Mouse (Mus musculus) limb, embryonic 10.5 days (tissue): ENCODE measurements around the gene Tm7sf2. TPM values are rescaled to one million over a fixed set of nuclear protein-coding genes. Genes with fewer than 3 reads are reported as not detected.

Experiments used
- DNase-seq: peaks from one replicate; pipeline ENCODE4 v3.0.0-alpha.2; 2017; ENCODE audit warnings: low spot score
- H3K27ac ChIP-seq: fragments of 300-500 bp; sonication (generic); 2 replicates; pipeline ENCODE4 v1.5.1; 2016; ENCODE audit warnings: mild to moderate bottlenecking
- H3K27me3 ChIP-seq: fragments of 300-500 bp; sonication (generic); 2 replicates; pipeline ENCODE4 v1.6.1; 2016; ENCODE audit warnings: low read depth, mild to moderate bottlenecking; ENCODE audit not compliant: poor library complexity, severe bottlenecking
- H3K36me3 ChIP-seq: fragments of 300-500 bp; sonication (generic); 2 replicates; pipeline ENCODE4 v1.6.1; 2016; ENCODE audit warnings: mild to moderate bottlenecking, moderate library complexity
- H3K4me1 ChIP-seq: fragments of 300-500 bp; sonication (generic); 2 replicates; pipeline ENCODE4 v1.6.1; 2016
- H3K4me3 ChIP-seq: fragments of 300-500 bp; sonication (generic); 2 replicates; pipeline ENCODE4 v1.5.1; 2016; ENCODE audit warnings: mild to moderate bottlenecking, moderate library complexity
- H3K9me3 ChIP-seq: fragments of 300-500 bp; sonication (generic); replicated peaks from 2 replicates; pipeline ENCODE4 v1.6.1; 2016; ENCODE audit warnings: mild to moderate bottlenecking
- WGBS: fragments of 180-500 bp; shearing (Covaris S2); methylation state at CpG from one replicate; pipeline ENCODE4 v1.1.7; 2016; 5-methylcytosine and 5-hydroxymethylcytosine counted together
- microRNA-seq: library from miRNA; unstranded; fragments of <30 nt; microRNA quantifications from one replicate; pipeline ENCODE4, GENCODE M21; 2017
- polyA plus RNA-seq: library from polyadenylated mRNA; unstranded; fragments of >200 nt; fragmentation: Nextera tagmentation; extraction: Ambion mirVana; gene quantifications from 2 replicates; pipeline ENCODE4 v1.2.1, GENCODE M21; 2016

Gene Tm7sf2
- polyA plus RNA-seq, 1 experiment from 2014 or later, result 28.8 TPM

DNA sequence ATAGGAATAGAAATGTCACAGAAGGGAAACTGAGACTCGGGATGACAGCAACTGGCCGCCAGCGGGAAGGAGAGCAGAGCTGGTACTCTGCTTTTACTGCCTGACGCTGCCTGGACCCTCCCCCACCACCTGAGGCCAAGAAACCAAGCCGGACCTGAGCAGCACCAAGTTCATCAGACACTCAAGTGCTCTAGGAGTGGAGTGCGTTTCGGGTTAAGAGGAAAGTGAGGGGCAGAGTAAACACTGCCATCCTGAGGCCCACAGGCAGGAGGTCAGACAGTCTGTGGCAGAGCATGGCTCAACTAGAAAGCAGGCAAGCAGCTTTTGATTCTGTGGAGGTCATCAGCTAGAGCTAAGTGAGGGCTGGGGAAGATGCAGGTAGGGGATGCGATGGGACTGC lies 45.1 kb downstream of the Tm7sf2 start:
- Histone ChIP-seq H3K4me3 (no peak overlapping the region), H3K36me3 (no peaks in the 10 kb centered on the region), H3K9me3 (no peaks in the 10 kb centered on the region), H3K27ac (no peak overlapping the region), H3K27me3 (no peaks in the 10 kb centered on the region), H3K4me1 (no peaks in the 10 kb centered on the region)
- no peak for DNase-seq
- WGBS, result 65% methylated on average over 8 of the region's 8 CpGs

DNA sequence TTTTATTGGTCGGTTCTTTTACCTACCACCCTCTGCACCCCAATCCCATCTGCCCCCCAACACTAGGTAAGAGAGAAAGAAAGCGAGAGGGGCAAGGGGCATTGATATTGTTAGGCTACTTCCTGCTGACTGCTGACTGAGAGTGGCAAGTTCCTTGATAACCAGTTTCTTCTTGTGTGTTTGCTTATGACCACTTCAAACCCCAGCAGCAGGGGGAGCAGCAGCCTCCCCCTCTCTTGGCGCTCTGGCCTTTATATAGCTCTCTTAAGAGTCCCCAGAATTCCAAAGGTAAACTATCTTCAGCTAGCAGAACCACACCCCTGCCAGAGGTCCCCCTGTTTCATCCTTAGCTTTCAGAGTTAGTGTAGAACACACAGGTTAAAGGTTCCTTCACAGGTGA lies 47.9 kb downstream of the Tm7sf2 start:
- WGBS, result 60% methylated on average over 3 of the region's 3 CpGs
- no peaks in the 10 kb centered on the region for H3K36me3 ChIP-seq
- peaks cover 12% of the 10 kb centered on the region for H3K4me1 ChIP-seq
- H3K4me3 ChIP-seq, result no peak overlapping the region
- DNase-seq, result no peak
- H3K9me3 ChIP-seq, result no peaks in the 10 kb centered on the region
- peaks cover 27% of the 10 kb centered on the region for H3K27me3 ChIP-seq
- H3K27ac ChIP-seq, result no peak overlapping the region

DNA sequence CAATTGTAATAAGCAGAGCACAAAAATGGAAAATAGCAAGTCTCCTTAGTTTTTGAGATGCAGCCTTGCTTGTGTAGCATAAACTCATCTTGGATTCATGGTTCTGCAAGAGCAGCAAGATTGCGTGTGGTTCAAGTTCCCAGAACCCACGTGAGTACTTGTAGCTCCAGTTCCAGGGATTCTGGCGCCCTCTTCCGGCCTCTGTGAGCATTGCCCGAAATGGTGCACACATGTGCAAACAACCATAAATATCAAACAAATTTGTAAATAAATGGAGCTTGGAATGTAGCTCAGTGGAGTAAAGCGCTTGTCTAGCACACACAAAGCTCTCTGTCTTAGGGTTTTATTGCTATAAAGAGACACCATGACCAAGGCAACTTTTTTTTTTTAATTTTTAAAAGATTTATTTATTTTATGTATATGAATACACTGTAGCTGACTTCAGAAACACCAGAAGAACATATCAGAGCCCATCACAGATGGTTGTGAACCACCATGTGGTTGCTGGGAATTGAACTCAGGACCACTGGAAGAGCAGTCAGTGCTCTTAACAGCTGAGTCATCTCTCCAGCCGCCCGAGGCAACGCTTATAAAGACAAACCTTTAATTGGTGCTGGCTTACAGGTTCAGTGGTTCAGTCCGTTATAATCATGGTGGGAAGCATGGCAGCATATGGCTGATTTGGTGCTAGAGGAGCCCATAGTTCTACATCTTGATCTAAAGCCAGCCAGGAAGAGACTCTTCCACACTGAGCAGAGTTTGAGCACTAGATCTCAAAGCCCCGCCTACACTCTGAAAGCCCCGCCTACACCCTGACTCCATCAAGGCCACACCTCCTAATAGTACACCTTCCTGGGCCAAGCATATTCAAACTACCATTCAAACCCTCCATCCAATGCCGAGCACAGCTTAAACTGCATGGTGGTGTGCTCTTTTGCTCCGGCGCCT lies 49.8 kb downstream of the Tm7sf2 start:
- WGBS, result 32% methylated on average over 15 of the region's 15 CpGs
- Histone ChIP-seq H3K27me3 (peaks cover 46% of the 10 kb centered on the region), H3K9me3 (no peaks in the 10 kb centered on the region), H3K27ac (no peak overlapping the region), H3K36me3 (no peaks in the 10 kb centered on the region), H3K4me3 (no peak overlapping the region), H3K4me1 (peaks cover 21% of the 10 kb centered on the region)
- DNase-seq, result peak; percentile 88

DNA sequence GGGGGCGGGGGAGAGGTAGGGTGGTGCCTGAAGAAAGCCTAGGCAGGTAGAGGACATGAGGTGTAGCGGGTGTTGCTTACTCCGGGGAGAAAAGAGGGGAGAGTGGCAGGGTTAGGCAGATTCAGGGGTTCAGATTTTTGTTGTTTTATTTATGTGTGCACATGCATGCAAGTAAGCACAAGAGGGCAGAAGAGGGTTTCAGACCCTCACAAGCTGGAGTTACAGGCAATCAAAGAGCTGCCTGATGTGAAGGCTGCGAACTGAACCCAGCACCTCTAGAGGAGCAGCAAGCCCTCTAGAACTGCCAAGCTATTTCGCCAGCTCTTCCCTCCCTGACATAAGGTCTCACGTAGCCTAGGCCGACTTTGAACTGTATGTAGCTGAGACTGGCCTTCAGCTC lies 51.6 kb downstream of the Tm7sf2 start:
- Histone ChIP-seq H3K4me3 (no peak overlapping the region; the same call in 1 of the 2 replicates), H3K4me1 (peaks cover 21% of the 10 kb centered on the region), H3K27ac (no peak overlapping the region), H3K36me3 (no peaks in the 10 kb centered on the region), H3K9me3 (no peaks in the 10 kb centered on the region), H3K27me3 (peaks cover 49% of the 10 kb centered on the region)
- WGBS, result 37% methylated on average over 7 of the region's 7 CpGs
- no peak for DNase-seq

DNA sequence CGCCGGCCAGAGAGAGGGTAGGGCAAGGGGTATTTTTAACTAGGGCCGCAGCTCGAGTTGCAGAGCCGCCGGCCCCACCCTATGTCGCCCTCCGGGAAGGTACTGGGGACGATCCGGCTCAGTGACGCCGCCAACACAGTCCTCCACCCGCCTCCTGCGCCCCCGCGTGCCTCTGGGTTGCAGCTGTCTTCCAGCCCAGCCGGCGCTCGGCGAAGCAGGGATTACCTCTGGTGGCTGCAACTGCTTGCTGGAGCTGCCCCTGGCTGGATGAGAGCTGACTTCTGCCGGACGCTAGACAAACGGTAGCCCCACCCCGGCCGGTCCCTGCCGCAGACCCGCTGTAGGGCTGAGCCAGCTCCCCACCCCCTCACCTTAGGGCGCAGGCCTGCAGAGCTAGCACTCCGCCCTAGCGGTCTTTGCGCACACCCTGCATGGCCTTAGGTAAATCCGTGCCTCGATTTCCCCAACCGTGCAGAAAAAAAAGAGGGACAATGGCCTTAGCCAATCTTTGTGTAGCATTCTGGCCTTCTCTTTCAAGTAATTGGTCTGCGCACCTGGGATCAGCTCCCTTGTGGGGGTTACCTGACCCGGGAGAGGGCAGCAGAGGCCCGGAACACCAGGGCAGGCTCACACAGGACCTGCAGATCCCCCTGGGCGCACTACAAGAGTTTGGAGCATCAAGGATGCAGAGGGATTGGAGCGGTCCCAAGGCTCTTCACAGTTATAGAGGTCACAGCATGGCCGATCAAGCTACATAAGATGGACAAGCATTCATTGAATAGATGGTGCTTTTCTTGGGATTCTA lies 52.5 kb downstream of the Tm7sf2 start, which contains the start of gene Capn1:
Gene Capn1 (minus strand): TSS at position 387 of the 805 bp plus-strand sequence.
- H3K36me3 ChIP-seq, result no peaks in the 10 kb centered on the region
- peak; percentile 83 for DNase-seq
- H3K4me1 ChIP-seq, result peaks cover 21% of the 10 kb centered on the region
- peaks cover 49% of the 10 kb centered on the region for H3K27me3 ChIP-seq
- H3K27ac ChIP-seq, result peak within 1 kb of the TSS; percentile 80
- WGBS, result 3% methylated on average over 40 of the region's 40 CpGs
- peak within 1 kb of the TSS; percentile 64 for H3K4me3 ChIP-seq
- no peaks in the 10 kb centered on the region for H3K9me3 ChIP-seq

DNA sequence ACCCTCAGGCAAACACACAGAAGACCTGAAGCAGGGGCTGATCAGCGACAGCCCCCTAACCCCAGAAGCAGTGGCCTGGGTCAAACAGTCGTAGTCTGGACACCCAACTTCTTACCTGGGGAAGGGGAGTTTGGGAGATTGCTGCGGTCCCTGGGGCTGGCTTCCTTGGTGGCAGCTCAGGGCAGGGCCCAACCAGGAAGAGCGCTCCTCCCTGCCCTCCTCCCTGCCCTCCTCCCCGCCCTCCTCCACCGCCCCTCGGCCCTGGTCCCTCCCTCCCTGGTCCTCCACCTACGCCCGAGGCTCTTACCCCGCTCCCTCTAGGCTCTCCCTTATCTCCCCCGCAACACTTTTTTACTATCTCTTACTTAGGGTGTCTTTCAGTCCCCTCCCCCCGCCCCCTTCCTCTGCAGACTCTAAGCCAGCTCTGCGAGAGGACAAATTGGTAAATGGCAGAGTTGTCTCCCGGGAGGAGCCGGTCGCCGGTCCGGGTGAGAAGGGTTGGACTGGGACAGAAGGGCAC lies 53.1 kb downstream of the Tm7sf2 start:
- WGBS, result 1% methylated on average over 17 of the region's 18 CpGs
- Histone ChIP-seq H3K27ac (peak overlapping the region; percentile 80), H3K4me3 (peak overlapping the region; percentile 64), H3K36me3 (no peaks in the 10 kb centered on the region), H3K4me1 (peaks cover 21% of the 10 kb centered on the region), H3K9me3 (no peaks in the 10 kb centered on the region), H3K27me3 (peaks cover 49% of the 10 kb centered on the region)
- peak; percentile 68 for DNase-seq

DNA sequence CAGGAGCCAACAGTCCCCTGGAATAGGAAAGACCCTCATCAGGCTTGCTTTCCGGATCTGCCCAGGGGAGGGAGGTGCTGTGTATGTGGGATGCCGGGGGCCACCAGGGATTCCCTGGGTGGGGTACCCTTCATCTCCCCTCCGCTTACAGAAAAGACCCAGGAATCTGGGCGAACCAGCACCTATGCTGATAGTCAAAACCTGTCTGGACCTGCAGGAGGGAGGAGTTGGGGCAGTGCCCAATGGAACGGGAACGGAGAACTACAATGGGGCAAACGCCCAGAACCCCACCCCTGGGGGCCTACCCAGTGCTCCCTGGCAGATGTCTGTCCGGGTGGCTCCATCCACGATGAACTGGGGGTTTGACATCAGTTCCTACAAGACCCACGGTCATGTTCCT lies 54.5 kb downstream of the Tm7sf2 start:
- Histone ChIP-seq H3K27me3 (peaks cover 49% of the 10 kb centered on the region), H3K27ac (no peak overlapping the region), H3K4me3 (no peak overlapping the region), H3K4me1 (peaks cover 21% of the 10 kb centered on the region), H3K9me3 (no peaks in the 10 kb centered on the region), H3K36me3 (no peaks in the 10 kb centered on the region)
- no peak for DNase-seq
- 90% methylated on average over 10 of the region's 10 CpGs for WGBS

Small RNAs within 50 kb of the gene (microRNA-seq; reads per million reads assigned to microRNA genes)
- not detected for gene Mir6988

Other genes with a start within 250 kb of the Tm7sf2 start
- gene Frmd8, start 193.1 kb downstream of the Tm7sf2 start, polyA plus RNA-seq, result 43.5 and 48.7 TPM in 2 replicates
- gene Slc25a45, start 190.6 kb downstream of the Tm7sf2 start, polyA plus RNA-seq, result 1.8 TPM in 2 replicates
- 5.2 and 5.9 TPM in 2 replicates for gene Tigd3, start 174.2 kb downstream of the Tm7sf2 start, polyA plus RNA-seq
- 223 and 240 TPM in 2 replicates for gene Dpf2, start 155.4 kb downstream of the Tm7sf2 start, polyA plus RNA-seq
- 1.3 and 1.7 TPM in 2 replicates for gene Cdc42ep2, start 143.6 kb downstream of the Tm7sf2 start, polyA plus RNA-seq
- gene Pola2, start 104.2 kb downstream of the Tm7sf2 start, polyA plus RNA-seq, result 125 and 130 TPM in 2 replicates
- gene Slc22a20, start 82.2 kb downstream of the Tm7sf2 start, polyA plus RNA-seq, result not detected in 2 replicates
- 2.0 and 2.4 TPM in 2 replicates for gene Capn1, start 52.5 kb downstream of the Tm7sf2 start, polyA plus RNA-seq
- gene Syvn1, start 21.8 kb downstream of the Tm7sf2 start, polyA plus RNA-seq, result 36.9 and 38.6 TPM in 2 replicates
- gene Mrpl49, start 10.6 kb downstream of the Tm7sf2 start, polyA plus RNA-seq, result 90.3 and 91.4 TPM in 2 replicates
- 820 and 955 TPM in 2 replicates for gene Fau, start 10.5 kb downstream of the Tm7sf2 start, polyA plus RNA-seq
- gene Znhit2, start 7.2 kb downstream of the Tm7sf2 start, polyA plus RNA-seq, result 35.2 and 36.1 TPM in 2 replicates
- 62.1 and 75.7 TPM in 2 replicates for gene Vps51, start 8.9 kb upstream of the Tm7sf2 start, polyA plus RNA-seq
- not detected in 2 replicates for gene Tmem262, start 11.7 kb upstream of the Tm7sf2 start, polyA plus RNA-seq
- 1.3 and 1.6 TPM in 2 replicates for gene Gm28374, start 13.9 kb upstream of the Tm7sf2 start, polyA plus RNA-seq
- 74.3 and 85.4 TPM in 2 replicates for gene Zfpl1, start 16.6 kb upstream of the Tm7sf2 start, polyA plus RNA-seq
- 70.6 and 76.4 TPM in 2 replicates for gene Cdca5, start 16.6 kb upstream of the Tm7sf2 start, polyA plus RNA-seq
- gene AC131692.1, start 26.0 kb upstream of the Tm7sf2 start, polyA plus RNA-seq, result 0.56 and 0.89 TPM in 2 replicates
- 0.54 and 0.75 TPM in 2 replicates for gene Naaladl1, start 37.4 kb upstream of the Tm7sf2 start, polyA plus RNA-seq
- 65.4 and 73.3 TPM in 2 replicates for gene Sac3d1, start 50.3 kb upstream of the Tm7sf2 start, polyA plus RNA-seq
- 25.7 and 28.7 TPM in 2 replicates for gene Snx15, start 59.9 kb upstream of the Tm7sf2 start, polyA plus RNA-seq
- gene Batf2, start 72.6 kb upstream of the Tm7sf2 start, polyA plus RNA-seq, result not detected in 2 replicates
- 97.0 and 112 TPM in 2 replicates for gene Arl2, start 73.2 kb upstream of the Tm7sf2 start, polyA plus RNA-seq
- gene Majin, start 116.0 kb upstream of the Tm7sf2 start, polyA plus RNA-seq, result not detected in 2 replicates
- 0.97 and 2.1 TPM in 2 replicates for gene Gpha2, start 158.0 kb upstream of the Tm7sf2 start, polyA plus RNA-seq
- gene Ppp2r5b, start 167.5 kb upstream of the Tm7sf2 start, polyA plus RNA-seq, result 16.6 and 17.2 TPM in 2 replicates
- gene Atg2a, start 173.3 kb upstream of the Tm7sf2 start, polyA plus RNA-seq, result 11.4 and 13.0 TPM in 2 replicates
- gene Ehd1, start 208.4 kb upstream of the Tm7sf2 start, polyA plus RNA-seq, result 72.5 and 74.9 TPM in 2 replicates
- 0.15 and 0.38 TPM in 2 replicates for gene Cdc42bpg, start 238.1 kb upstream of the Tm7sf2 start, polyA plus RNA-seq